Mouse (Mus musculus) kidney, postnatal 36 days (tissue): ENCODE results near the gene Acsm3.

ENCODE experiments used
- DNase-seq, 2 experiments: peaks; one replicate each; pipeline ENCODE4 v3.0.0; 2021 to 2022; ENCODE audit warnings: mixed read lengths in 2 of 2

Gene Acsm3

DNA sequence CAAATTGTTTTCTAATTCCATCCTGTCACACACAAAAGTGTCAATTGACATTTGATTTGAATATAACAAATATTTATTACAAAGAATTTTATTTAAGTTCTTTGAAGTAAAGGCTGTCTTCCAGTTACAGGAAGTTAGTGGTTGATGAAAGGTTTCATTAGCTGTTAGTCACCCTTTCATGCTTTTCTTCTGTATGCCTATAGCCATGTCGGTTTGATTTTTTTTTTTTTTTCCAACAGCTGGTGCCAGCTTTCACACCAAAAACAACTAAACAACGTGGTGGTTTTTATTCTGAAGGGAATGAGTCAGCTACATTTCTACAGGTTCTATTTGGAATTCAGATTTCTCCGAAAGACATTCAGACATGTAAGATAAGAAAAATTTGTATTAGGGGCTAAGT is 40.3 kb downstream of the Acsm3 start:
- no peak for DNase-seq

- DNase-seq, result no peak
Observed at GRCm38 (mm10) chr7:119807396-119807795, 46.7 kb downstream of the Acsm3 start.

- no peak for DNase-seq
Observed at GRCm38 (mm10) chr7:119808723-119809122, 48.0 kb downstream of the Acsm3 start.

DNA sequence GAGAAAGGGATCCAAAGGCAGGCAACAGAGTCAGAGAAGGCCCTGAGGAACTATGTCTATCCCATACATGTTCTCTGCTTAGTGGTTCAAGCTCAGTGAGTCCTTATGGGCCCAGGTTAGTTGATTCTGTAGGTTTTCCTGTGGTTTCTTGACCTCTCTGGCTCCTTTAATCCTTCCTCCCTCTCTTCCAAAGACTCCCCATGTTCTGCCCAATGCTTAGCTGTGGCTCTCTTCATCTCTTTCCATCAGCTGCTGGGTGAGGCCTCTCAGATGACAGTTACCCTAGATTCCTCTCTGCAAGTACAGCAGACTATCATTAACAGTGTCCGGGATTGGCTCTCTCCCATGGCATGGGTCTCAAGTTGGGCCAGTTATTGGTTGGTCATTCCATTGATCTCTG is 74.6 kb downstream of the Acsm3 start:
- no peak for DNase-seq

GRCm38 (mm10) chr7:119835996-119836777 is 75.5 kb downstream of the Acsm3 start:
- no peak for DNase-seq
